9 mouse cellular contexts compared by ENCODE assay signal in genomic region chr8:105564573-105565229, GRCm38 (mm10). TPM values are rescaled to one million over a fixed set of nuclear protein-coding genes. Genes with fewer than 3 reads are reported as not detected.
A peak's percentile ranks its signal among the peaks of the same experiment; 100 is the strongest.
DNase-seq lines count a peak whose midpoint lies in the region; ATAC-seq and TF ChIP-seq lines count a peak whose summit lies in the region.
"Not testable (repeated sequence)": the region's sequence is repeated elsewhere in the genome, so short reads cannot be mapped to it uniquely, and the experiment has no call there.
"Had no signal": no experiment of that assay in that cellular context is flagged by ENCODE, and none has a peak within 500 bp of the region (broad histone marks: within the 10 kb centered on the region; RNA-seq: fewer than 3 reads in every experiment).

No protein-coding gene starts in this region.

- TF ChIP-seq POLR2A in ES-Bruce4 (IDR thresholded peaks at IDR 0.05; ENCODE audit: insufficient read depth, low read length); heart, adult 2 months (IDR thresholded peaks at IDR 0.05; ENCODE audit: insufficient read depth, low read depth, low read length); thymus, adult 2 months (IDR thresholded peaks at IDR 0.05; ENCODE audit: control insufficient read depth, extremely low read depth, insufficient read depth, low read length, poor library complexity): not testable (repeated sequence)

- H3K9ac ChIP-seq in ES-Bruce4 (ENCODE audit: low read depth, poor library complexity, severe bottlenecking), result peak overlapping the region; percentile 70
- H3K9ac ChIP-seq in embryonic facial prominence, embryonic 13.5 days, result peak overlapping the region; percentile 93
- H3K9ac ChIP-seq in heart, adult 2 months (ENCODE audit: low read depth, low read length), result peak overlapping the region; percentile 94
- peak overlapping the region; percentile 85 for H3K9ac ChIP-seq in hindbrain, embryonic 16.5 days (ENCODE audit: low read depth, low read length)
- H3K9ac ChIP-seq in lung, embryonic 14.5 days, result peak overlapping the region; percentile 73
- H3K9ac ChIP-seq in neural tube, embryonic 11.5 days (ENCODE audit: low read length), result peak overlapping the region; percentile 85

- H3K9me3 ChIP-seq in ES-Bruce4 (replicated peaks; ENCODE audit: control insufficient read depth, insufficient read depth, low read length, poor library complexity, severe bottlenecking); embryonic facial prominence, embryonic 13.5 days; hindbrain, embryonic 16.5 days (ENCODE audit: control insufficient read depth, low read length); limb, embryonic 10.5 days (replicated peaks); lung, embryonic 14.5 days (ENCODE audit: low read depth, low read length); neural tube, embryonic 11.5 days (ENCODE audit: control insufficient read depth, low read length): not testable (repeated sequence)

- not testable (repeated sequence) for H3K27me3 ChIP-seq in ES-Bruce4 (ENCODE audit: control insufficient read depth, insufficient read depth, low read length, poor library complexity, severe bottlenecking); embryonic facial prominence, embryonic 13.5 days; heart, adult 2 months (ENCODE audit: control insufficient read depth, insufficient read depth, low read length); hindbrain, embryonic 16.5 days (replicated peaks; ENCODE audit: control insufficient read depth, insufficient read depth, low read length); lung, embryonic 14.5 days (ENCODE audit: insufficient read depth, low read length); neural tube, embryonic 11.5 days (ENCODE audit: control insufficient read depth, insufficient read depth, low read length); thymus, adult 2 months (ENCODE audit: control insufficient read depth, insufficient read depth, low read length)
- peaks cover 18% of the 10 kb centered on the region for H3K27me3 ChIP-seq in limb, embryonic 10.5 days (ENCODE audit: low read depth, poor library complexity, severe bottlenecking)

- WGBS in embryonic facial prominence, embryonic 13.5 days, result 82% methylated on average over 9 of the region's 9 CpGs
- WGBS in heart, adult 2 months, result 72% methylated on average over 9 of the region's 9 CpGs
- 84% methylated on average over 9 of the region's 9 CpGs for whole genome bisulfite sequencing in hindbrain, embryonic 16.5 days
- WGBS in limb, embryonic 10.5 days, result 88% methylated on average over 9 of the region's 9 CpGs
- 79% methylated on average over 9 of the region's 9 CpGs for WGBS in lung, embryonic 14.5 days
- WGBS in neural tube, embryonic 11.5 days, result 87% methylated on average over 9 of the region's 9 CpGs
- 27% methylated on average over 9 of the region's 9 CpGs for WGBS in thymus, adult 2 months

- intact Hi-C loops in heart, adult 2 months (cut with DNase I), result loop anchor here (5.0 kb wide), 1 partner anchor 73 kb away; the partner anchor contains the start of genes Agrp and Ctcf

- not testable (repeated sequence) for H3K36me3 ChIP-seq in ES-Bruce4 (ENCODE audit: control insufficient read depth, insufficient read depth, low read length, poor library complexity, severe bottlenecking); embryonic facial prominence, embryonic 13.5 days; heart, adult 2 months (ENCODE audit: control insufficient read depth, insufficient read depth, low read length); hindbrain, embryonic 16.5 days (ENCODE audit: control insufficient read depth, insufficient read depth, low read length); limb, embryonic 10.5 days; lung, embryonic 14.5 days (ENCODE audit: insufficient read depth); neural tube, embryonic 11.5 days (ENCODE audit: control insufficient read depth, insufficient read depth, low read length); thymus, adult 2 months (ENCODE audit: control insufficient read depth, insufficient read depth, low read length)

- DNase-seq in heart, adult 2 months; limb, embryonic 10.5 days (ENCODE audit: low spot score); lung, embryonic 14.5 days; neural tube, embryonic 11.5 days (ENCODE audit: low spot score); thymus, adult 2 months: not testable (repeated sequence)

- TF ChIP-seq EP300 in ES-Bruce4 (IDR thresholded peaks at IDR 0.05; ENCODE audit: insufficient read depth, low read depth, low read length); heart, adult 2 months (IDR thresholded peaks at IDR 0.05; ENCODE audit: insufficient read depth, low read depth, low read length): not testable (repeated sequence)

- not testable (repeated sequence) for TF ChIP-seq CTCF in ES-Bruce4 (IDR thresholded peaks at IDR 0.05; ENCODE audit: low read depth, low read length); heart, adult 2 months (IDR thresholded peaks at IDR 0.05); lung, embryonic 14.5 days (IDR thresholded peaks at IDR 0.05; ENCODE audit: low read depth); thymus, adult 2 months (IDR thresholded peaks at IDR 0.05; ENCODE audit: borderline replicate concordance, control insufficient read depth, extremely low read depth, insufficient read depth, low read length, poor library complexity)

- peak overlapping the region; percentile 73 for H3K4me3 ChIP-seq in ES-Bruce4 (ENCODE audit: low read depth, low read length)
- peak overlapping the region; percentile 91 for H3K4me3 ChIP-seq in embryonic facial prominence, embryonic 13.5 days
- H3K4me3 ChIP-seq in heart, adult 2 months, result peak overlapping the region; percentile 80; the same call in 1 of the 2 replicates
- peak overlapping the region; percentile 73 for H3K4me3 ChIP-seq in hindbrain, embryonic 16.5 days (ENCODE audit: low read length)
- peak overlapping the region; percentile 94 for H3K4me3 ChIP-seq in limb, embryonic 10.5 days
- peak overlapping the region; percentile 74 for H3K4me3 ChIP-seq in lung, embryonic 14.5 days (ENCODE audit: low read depth, low read length)
- peak overlapping the region; percentile 89 for H3K4me3 ChIP-seq in neural tube, embryonic 11.5 days (ENCODE audit: low read depth, low read length)
- peak overlapping the region; percentile 60 for H3K4me3 ChIP-seq in thymus, adult 2 months (ENCODE audit: control insufficient read depth, insufficient read depth, low read length)

- peak overlapping the region; percentile 87 for H3K4me2 ChIP-seq in embryonic facial prominence, embryonic 13.5 days
- H3K4me2 ChIP-seq in hindbrain, embryonic 16.5 days (ENCODE audit: low read length), result peak overlapping the region; percentile 90
- H3K4me2 ChIP-seq in lung, embryonic 14.5 days, result peak overlapping the region; percentile 80
- peak overlapping the region; percentile 93 for H3K4me2 ChIP-seq in neural tube, embryonic 11.5 days (ENCODE audit: low read depth)

- H3K4me1 ChIP-seq in ES-Bruce4 (ENCODE audit: control insufficient read depth, insufficient read depth, low read length); heart, adult 2 months (ENCODE audit: control insufficient read depth, insufficient read depth, low read length); neural tube, embryonic 11.5 days (ENCODE audit: control insufficient read depth, insufficient read depth, low read length): not testable (repeated sequence)
- peaks cover 24% of the 10 kb centered on the region for H3K4me1 ChIP-seq in embryonic facial prominence, embryonic 13.5 days
- peaks cover 29% of the 10 kb centered on the region for H3K4me1 ChIP-seq in hindbrain, embryonic 16.5 days (ENCODE audit: control insufficient read depth, insufficient read depth, low read depth, low read length)
- H3K4me1 ChIP-seq in limb, embryonic 10.5 days, result peaks cover 25% of the 10 kb centered on the region
- H3K4me1 ChIP-seq in lung, embryonic 14.5 days (ENCODE audit: insufficient read depth), result peaks cover 10% of the 10 kb centered on the region
- peaks cover 17% of the 10 kb centered on the region for H3K4me1 ChIP-seq in thymus, adult 2 months (replicated peaks; ENCODE audit: control insufficient read depth, insufficient read depth, low read length)

- not testable (repeated sequence) for H3K27ac ChIP-seq in ES-Bruce4 (ENCODE audit: insufficient read depth, low read length); embryonic facial prominence, embryonic 13.5 days; hindbrain, embryonic 16.5 days (ENCODE audit: low read depth, low read length); lung, embryonic 14.5 days (ENCODE audit: low read depth); neural tube, embryonic 11.5 days (ENCODE audit: low read depth, low read length)
- H3K27ac ChIP-seq in heart, adult 2 months, result peak overlapping the region; percentile 91; the same call in 1 of the 2 replicates
- H3K27ac ChIP-seq in limb, embryonic 10.5 days, result peak overlapping the region; percentile 85; the same call in 1 of the 2 replicates
- H3K27ac ChIP-seq in thymus, adult 2 months (ENCODE audit: control insufficient read depth, insufficient read depth, low read length), result peak overlapping the region; percentile 15; the same call in 1 of the 2 replicates

- not testable (repeated sequence) for ATAC-seq in embryonic facial prominence, embryonic 13.5 days (ENCODE audit: insufficient number of reproducible peaks, insufficient read depth, low FRiP score, low TSS enrichment, low read depth); hindbrain, embryonic 16.5 days; lung, embryonic 14.5 days (ENCODE audit: insufficient read depth); neural tube, embryonic 11.5 days (ENCODE audit: insufficient read depth, low FRiP score, low TSS enrichment)

- H3K79me2 ChIP-seq in heart, adult 2 months (replicated peaks; ENCODE audit: control insufficient read depth, insufficient read depth, low read length), result not testable (repeated sequence)

RNA-seq across cellular contexts. Expression of gene Atp6v0d1, which starts 1.1 kb away (rescaled TPM):
- polyA plus RNA-seq in ES-Bruce4 (2011; ENCODE audit: insufficient read depth, insufficient read length, low read depth, missing spikeins), result 78.4 and 86.5 TPM in 2 replicates
- 78.4 and 80.4 TPM in 2 replicates for polyA plus RNA-seq in embryonic facial prominence, embryonic 13.5 days (2015; fragmentation: Nextera tagmentation; extraction: Ambion mirVana)
- 10 to 100 TPM; 46.4 to 48.9 TPM for total RNA-seq in heart, adult 2 months (2021)
- 61.7 and 69.0 TPM in 2 replicates for polyA plus RNA-seq in heart, adult 2 months (2012; rRNA removed)
- 250 and 273 TPM in 2 replicates for polyA plus RNA-seq in hindbrain, embryonic 16.5 days (2015; fragmentation: Nextera tagmentation; extraction: Ambion mirVana)
- polyA plus RNA-seq in limb, embryonic 10.5 days (2016; fragmentation: Nextera tagmentation; extraction: Ambion mirVana), result 58.3 and 68.6 TPM in 2 replicates
- polyA plus RNA-seq in lung, embryonic 14.5 days (2014; fragmentation: Nextera tagmentation; extraction: Ambion mirVana), result 74.6 and 81.0 TPM in 2 replicates
- polyA plus RNA-seq in neural tube, embryonic 11.5 days (2014; fragmentation: Nextera tagmentation; extraction: Ambion mirVana), result 137 and 148 TPM in 2 replicates
- 112 and 119 TPM in 2 replicates for polyA plus RNA-seq in thymus, adult 2 months (2012; rRNA removed)

RNA-seq across cellular contexts. Expression of gene Ripor1, which starts 40.4 kb away (rescaled TPM):
- 26.5 and 27.5 TPM in 2 replicates for polyA plus RNA-seq in ES-Bruce4 (2011; ENCODE audit: insufficient read depth, insufficient read length, low read depth, missing spikeins)
- 18.6 and 18.7 TPM in 2 replicates for polyA plus RNA-seq in embryonic facial prominence, embryonic 13.5 days (2015; fragmentation: Nextera tagmentation; extraction: Ambion mirVana)
- 10 to 100 TPM; 42.5 to 51.6 TPM for total RNA-seq in heart, adult 2 months (2021)
- 39.2 TPM in 2 replicates for polyA plus RNA-seq in heart, adult 2 months (2012; rRNA removed)
- polyA plus RNA-seq in hindbrain, embryonic 16.5 days (2015; fragmentation: Nextera tagmentation; extraction: Ambion mirVana), result 37.2 and 41.7 TPM in 2 replicates
- polyA plus RNA-seq in limb, embryonic 10.5 days (2016; fragmentation: Nextera tagmentation; extraction: Ambion mirVana), result 17.5 and 18.0 TPM in 2 replicates
- polyA plus RNA-seq in lung, embryonic 14.5 days (2014; fragmentation: Nextera tagmentation; extraction: Ambion mirVana), result 32.1 and 33.7 TPM in 2 replicates
- 19.3 and 20.3 TPM in 2 replicates for polyA plus RNA-seq in neural tube, embryonic 11.5 days (2014; fragmentation: Nextera tagmentation; extraction: Ambion mirVana)
- 125 and 128 TPM in 2 replicates for polyA plus RNA-seq in thymus, adult 2 months (2012; rRNA removed)

RNA-seq across cellular contexts. Expression of gene Hsd11b2, which starts 46.1 kb away (rescaled TPM):
- polyA plus RNA-seq in ES-Bruce4 (2011; ENCODE audit: insufficient read depth, insufficient read length, low read depth, missing spikeins), result 0.54 and 0.61 TPM in 2 replicates
- polyA plus RNA-seq in embryonic facial prominence, embryonic 13.5 days (2015; fragmentation: Nextera tagmentation; extraction: Ambion mirVana), result 0.87 and 1.1 TPM in 2 replicates
- total RNA-seq in heart, adult 2 months (2021), result under 1 TPM in 1 of 2 experiments, not detected in 1; 0.23 TPM
- polyA plus RNA-seq in heart, adult 2 months (2012; rRNA removed), result 0.08 and 0.32 TPM in 2 replicates
- polyA plus RNA-seq in hindbrain, embryonic 16.5 days (2015; fragmentation: Nextera tagmentation; extraction: Ambion mirVana), result 6.9 and 8.8 TPM in 2 replicates
- 78.2 and 83.2 TPM in 2 replicates for polyA plus RNA-seq in limb, embryonic 10.5 days (2016; fragmentation: Nextera tagmentation; extraction: Ambion mirVana)
- polyA plus RNA-seq in lung, embryonic 14.5 days (2014; fragmentation: Nextera tagmentation; extraction: Ambion mirVana), result 4.8 and 5.9 TPM in 2 replicates
- 22.5 and 23.9 TPM in 2 replicates for polyA plus RNA-seq in neural tube, embryonic 11.5 days (2014; fragmentation: Nextera tagmentation; extraction: Ambion mirVana)
- polyA plus RNA-seq in thymus, adult 2 months (2012; rRNA removed), result 0.46 and 0.90 TPM in 2 replicates
- total RNA-seq: hematopoietic stem cell, adult 5-6 weeks had no signal
